Mouse (Mus musculus) embryo, embryonic 10.5 days (tissue): ENCODE results near the gene Gm21119.
"Not testable (repeated sequence)": the region's sequence is repeated elsewhere in the genome, so short reads cannot be mapped to it uniquely, and the experiment has no call there.

Experiments used
- DNase-seq: peaks from one replicate; pipeline ENCODE4 v3.0.0-alpha.2; 2015; ENCODE audit warnings: low spot score

The Gm21119 gene

DNA sequence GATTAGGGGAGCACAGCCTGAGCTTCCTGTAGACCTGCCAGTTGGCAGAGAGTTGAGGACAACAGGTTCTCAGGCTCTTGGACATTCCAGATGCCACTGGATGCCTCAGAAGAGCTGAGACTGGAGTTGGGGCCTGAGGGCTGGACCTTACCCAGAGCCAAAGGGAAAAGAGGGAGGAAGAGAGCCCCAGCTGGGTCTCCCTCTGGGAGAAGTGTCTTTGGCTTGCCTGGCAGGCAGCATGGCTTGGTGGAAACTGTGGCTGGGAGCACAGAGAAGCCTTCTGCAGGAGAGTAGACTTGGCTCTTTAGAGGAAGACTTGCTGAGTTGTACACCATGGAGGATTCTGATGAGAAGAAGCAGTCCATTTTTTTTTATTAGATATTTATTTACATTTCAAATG is 38.3 kb downstream of the Gm21119 start:
- DNase-seq = not testable (repeated sequence)

DNA sequence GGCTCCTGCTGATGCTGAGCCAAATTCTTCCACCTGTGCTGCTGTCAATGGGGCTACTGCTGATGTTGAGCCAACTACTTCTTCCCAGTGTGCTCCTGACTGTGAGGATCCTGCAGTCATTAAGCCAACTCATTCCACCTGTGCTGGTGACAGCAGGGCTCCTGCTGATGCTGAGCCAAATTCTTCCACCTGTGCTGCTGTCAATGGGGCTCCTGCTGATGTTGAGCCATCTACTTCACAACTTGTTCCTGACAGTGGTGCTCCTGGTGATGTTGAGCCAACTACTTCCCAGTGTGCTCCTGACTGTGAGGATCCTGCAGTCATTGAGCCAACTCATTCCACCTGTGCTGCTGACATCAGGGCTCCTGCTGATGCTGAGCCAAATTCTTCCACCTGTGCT is 63.7 kb downstream of the Gm21119 start:
- DNase-seq = not testable (repeated sequence)
